Mouse (Mus musculus) brain, embryonic 14.5 days (tissue): ENCODE measurements around the gene Ipo13. TPM values are rescaled to one million over a fixed set of nuclear protein-coding genes. Genes with fewer than 3 reads are reported as not detected.
A peak's percentile ranks its signal among the peaks of the same experiment; 100 is the strongest.

ENCODE experiments used
- DNase-seq: peaks from one replicate; pipeline ENCODE4 v3.0.0-alpha.2; 2011; ENCODE audit warnings: low read depth
- CTCF ChIP-seq: fragments of 200-500 bp; IDR thresholded peaks from 2 replicates; pipeline ENCODE4 v1.5.1; 2012; ENCODE audit warnings: inconsistent platforms, mild to moderate bottlenecking, moderate library complexity, borderline replicate concordance; ENCODE audit not compliant: insufficient read depth, insufficient read length; ENCODE audit errors: extremely low read depth
- POLR2A ChIP-seq: fragments of 200-500 bp; IDR thresholded peaks from 2 replicates; pipeline ENCODE4 v1.6.1; 2012; ENCODE audit warnings: mild to moderate bottlenecking, inconsistent platforms, borderline replicate concordance; ENCODE audit not compliant: poor library complexity, insufficient read depth, insufficient read length, severe bottlenecking; ENCODE audit errors: extremely low read depth
- polyA plus RNA-seq: library from polyadenylated mRNA; depleted of rRNA; stranded (reverse); fragments of >200 nt; gene quantifications from 2 replicates; pipeline ENCODE4 v1.2.3, GENCODE M21; 2012

Gene Ipo13
- polyA plus RNA-seq, 1 experiment: 116 TPM

DNA sequence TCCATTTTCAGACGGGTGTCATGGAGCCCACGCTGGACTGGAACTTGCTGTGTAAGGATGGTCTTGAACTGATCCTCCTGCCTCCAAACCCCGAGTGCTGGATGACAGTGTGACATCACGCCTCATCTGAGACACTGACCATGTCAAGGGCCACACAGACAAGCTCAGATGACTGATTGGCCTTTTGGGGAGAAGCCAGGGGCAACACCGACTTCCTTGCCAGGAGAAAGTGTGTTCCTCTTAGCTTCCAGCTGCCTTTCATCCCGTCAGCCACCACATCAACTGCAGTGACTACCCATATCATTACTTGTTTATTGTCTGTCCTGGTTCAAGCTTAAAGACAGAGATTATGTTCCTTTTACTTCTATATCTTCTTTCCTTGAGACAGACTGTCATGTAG is 10.1 kb upstream of the Ipo13 start:
- TF ChIP-seq CTCF: no peak
- no peak for TF ChIP-seq POLR2A
- DNase-seq: no peak

DNA sequence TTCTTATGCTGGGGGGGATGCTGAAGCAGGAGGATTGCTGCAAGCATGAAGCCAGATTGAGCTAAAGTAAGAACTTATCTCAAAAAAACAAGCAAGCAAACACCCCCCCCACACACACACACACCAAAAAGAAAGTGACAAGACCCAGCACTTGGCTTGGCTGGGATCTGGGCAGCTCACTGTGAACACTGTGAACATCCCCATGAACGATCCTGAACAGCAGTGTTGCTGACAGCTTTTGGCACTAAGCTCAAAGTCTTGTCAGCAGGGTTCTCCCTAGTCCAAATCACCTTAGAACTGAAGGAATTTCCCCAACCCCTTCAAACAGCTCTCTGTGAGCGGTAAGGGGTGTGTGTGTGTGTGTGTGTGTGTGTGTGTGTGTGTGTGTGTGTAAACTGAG is 8.7 kb upstream of the Ipo13 start:
- TF ChIP-seq CTCF (no peak), POLR2A (no peak)
- DNase-seq: no peak

DNA sequence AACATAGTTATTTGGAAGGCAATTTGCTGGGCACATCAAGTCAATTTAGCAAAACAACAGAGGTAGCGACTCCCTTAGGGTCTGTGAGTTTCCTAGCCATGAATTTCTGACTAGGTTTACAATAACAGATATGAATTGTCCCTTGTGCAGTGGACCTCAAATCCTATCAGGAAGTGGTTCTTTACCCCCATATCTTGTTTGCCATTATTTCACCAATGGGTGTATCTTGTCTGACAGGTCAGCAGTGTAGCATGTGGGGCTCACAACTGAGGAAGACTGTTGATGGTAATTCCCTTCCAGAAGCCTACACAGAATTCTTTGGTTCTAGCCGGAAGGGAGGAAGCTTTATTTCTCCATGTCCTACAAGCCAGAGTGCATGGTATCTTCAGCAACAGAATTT is 6.6 kb upstream of the Ipo13 start:
- no peak for DNase-seq
- no peak for TF ChIP-seq CTCF
- TF ChIP-seq POLR2A: no peak

DNA sequence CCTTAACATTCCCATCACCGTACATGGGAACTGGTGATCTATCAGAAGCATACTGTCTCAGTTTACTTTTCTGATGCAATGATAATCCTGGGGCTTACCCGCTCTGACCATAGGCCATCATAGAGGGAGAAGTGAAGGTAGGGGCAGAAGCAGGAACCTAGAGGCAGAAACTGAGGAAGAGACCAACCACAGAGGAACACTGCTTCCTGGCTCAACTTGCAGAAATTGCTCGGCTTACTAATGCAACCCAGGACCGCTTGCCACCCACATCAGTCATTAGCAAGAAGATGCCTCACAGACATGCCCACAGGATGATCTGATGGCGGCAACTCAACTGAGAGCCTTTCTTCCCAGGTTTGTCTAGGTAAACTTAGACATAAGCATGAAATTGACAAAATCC is 4.0 kb upstream of the Ipo13 start:
- no peak for DNase-seq
- no peak for TF ChIP-seq CTCF
- no peak for TF ChIP-seq POLR2A

DNA sequence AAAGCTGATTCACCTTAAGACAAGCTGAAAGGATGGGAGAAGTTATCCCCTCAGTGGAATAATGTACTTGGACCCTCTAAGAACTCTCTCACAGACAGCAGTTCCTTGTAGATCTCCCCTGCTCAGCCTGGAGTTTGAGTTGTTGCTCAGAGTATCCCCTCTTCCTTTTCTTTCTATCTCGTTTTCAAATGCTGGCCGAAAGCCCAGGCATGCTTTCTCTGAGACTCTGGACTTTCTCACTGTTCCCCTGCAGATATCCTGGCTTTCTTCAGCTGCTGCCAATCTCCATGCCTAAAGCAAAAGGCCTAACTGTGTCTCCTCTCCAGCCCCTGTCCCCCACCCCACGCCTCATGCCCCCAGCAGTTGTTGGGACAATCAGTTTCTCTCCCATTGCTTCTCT is 3.5 kb upstream of the Ipo13 start:
- no peak for DNase-seq
- TF ChIP-seq CTCF (no peak), POLR2A (no peak)

DNA sequence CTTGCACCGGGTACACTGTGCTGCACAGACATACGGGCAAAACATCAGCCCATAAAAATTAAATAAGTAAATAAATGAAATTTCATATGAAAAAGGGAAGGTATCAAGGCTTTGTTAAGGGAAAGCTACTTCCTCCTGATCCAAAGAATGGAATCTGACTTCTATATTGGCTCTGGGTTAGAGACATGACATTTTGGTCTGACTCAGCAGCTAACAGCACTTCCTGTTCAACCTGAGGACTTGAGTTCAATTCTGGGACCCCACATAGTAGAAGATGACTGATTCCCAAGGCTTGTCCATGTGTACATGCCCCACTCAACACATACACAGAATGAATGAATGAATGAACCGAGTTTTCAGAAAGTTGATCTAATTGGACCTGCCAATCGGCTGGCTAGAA is 3.0 kb upstream of the Ipo13 start:
- no peak for TF ChIP-seq POLR2A
- TF ChIP-seq CTCF: no peak
- DNase-seq: no peak

DNA sequence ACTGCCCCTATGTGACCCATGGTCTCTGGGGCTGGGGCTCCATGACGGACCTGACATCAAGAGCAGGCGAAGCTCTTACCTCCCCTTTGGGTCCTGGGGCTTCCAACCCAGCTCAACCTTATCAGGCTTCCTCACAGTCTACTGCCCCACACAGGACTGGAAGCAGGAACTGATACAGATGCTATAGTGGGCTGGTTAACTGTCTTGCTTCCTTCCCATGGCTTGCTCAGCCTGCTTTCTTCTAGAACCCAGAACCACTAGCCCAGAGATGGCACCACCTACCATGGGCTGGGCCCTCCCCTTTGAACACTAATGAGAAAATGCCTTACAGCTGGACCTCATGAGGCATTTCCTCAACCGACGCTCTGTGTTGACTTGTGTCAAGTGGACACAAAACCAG is 2.6 kb upstream of the Ipo13 start:
- TF ChIP-seq CTCF (no peak), POLR2A (no peak)

DNA sequence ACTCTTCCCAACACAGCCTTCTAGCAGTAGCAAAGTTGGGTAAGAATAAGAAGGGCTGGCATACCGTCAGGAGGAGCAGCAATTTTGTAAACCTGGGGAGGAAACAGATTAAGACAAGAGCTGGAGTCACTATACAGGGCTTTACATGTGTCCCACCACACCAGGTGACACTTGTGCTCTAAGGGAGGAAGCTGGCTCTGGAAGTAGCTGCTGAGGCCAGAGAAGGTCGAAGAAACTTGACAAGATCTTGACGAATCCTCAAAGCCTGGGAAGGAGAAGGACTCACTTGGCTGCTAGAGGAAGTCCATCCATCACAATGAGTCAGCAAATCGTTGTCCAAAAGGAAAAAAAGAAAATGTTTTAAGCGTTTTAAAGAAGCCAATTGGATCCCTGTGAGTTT is 1.6 kb upstream of the Ipo13 start:
- DNase-seq: no peak
- TF ChIP-seq CTCF (no peak), POLR2A (no peak)

More for the DNA sequence above, 2.6 kb upstream of the Ipo13 start:
- no peak for DNase-seq

DNA sequence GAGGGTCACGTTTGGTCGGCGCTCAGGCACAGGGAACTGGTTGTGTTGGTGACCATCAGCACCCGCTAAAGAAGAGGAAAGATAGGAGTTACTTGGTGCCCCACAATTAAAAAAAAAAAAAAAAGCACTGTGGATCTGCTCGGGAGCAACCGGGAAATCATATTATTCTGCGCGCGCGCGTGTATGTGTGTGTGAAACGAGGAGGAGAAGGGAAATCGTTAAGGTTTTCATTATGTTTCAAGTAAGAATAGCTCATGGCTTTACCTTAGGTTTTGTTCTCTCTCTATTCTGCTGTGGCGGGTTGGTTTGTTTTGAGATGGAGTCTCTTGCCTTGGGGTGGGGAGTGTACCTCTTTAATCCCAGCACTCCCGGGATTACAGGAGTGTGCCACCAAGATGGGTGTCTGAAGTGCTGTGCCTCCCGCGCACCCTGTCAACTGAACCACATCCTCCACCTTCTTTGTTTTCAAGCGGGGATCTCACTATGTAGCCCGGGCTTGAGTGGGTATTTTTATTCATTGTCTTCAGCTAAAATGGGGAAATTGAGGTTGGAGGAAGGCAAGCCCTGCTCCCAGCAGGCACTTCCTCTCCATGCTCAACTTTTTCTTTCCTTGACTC is 798 bp upstream of the Ipo13 start:
- no peak for DNase-seq
- no peak for TF ChIP-seq POLR2A

DNA sequence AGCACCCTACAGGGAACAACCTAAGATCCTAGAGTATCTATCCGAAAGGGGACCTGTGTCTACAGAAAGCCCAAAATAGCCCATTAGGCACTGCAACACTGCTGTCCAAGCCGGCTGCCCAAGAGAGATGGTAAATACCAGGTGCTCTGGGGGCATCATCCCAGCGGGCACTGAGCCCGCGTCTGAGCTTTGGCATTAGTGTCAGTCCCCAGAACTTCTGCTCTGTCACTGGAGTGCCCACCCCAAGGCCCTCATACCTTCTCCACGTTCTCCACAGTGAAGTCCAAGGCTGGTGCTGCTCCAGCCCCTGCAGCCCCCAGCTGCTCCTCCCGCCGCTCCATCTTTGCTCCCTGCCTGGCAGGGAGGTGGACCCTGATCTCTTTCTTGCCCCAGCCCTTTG is 768 bp downstream of the Ipo13 start:
- TF ChIP-seq POLR2A (no peak), CTCF (no peak)
- no peak for DNase-seq

DNA sequence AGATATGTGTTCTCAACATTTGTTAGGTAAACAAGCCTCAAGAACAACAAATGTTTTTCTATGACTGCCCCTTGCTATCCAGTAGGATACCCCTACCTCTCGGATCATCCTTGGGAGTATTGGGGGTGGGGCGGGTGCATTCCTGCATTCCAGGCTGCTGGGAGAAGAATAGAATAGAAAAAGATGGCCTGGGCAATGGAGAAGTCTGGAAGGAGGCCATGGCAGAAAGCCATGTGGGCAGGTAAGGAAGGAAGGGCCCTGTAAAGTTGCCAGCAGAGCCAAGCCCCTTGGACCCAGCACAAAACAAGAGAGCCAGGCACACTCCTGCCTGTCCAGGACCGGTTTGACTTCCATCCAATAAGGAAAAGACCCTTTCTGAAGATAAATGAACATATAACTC is 1.4 kb downstream of the Ipo13 start:
- DNase-seq: peak; percentile 40
- TF ChIP-seq CTCF: no peak
- no peak for TF ChIP-seq POLR2A

DNA sequence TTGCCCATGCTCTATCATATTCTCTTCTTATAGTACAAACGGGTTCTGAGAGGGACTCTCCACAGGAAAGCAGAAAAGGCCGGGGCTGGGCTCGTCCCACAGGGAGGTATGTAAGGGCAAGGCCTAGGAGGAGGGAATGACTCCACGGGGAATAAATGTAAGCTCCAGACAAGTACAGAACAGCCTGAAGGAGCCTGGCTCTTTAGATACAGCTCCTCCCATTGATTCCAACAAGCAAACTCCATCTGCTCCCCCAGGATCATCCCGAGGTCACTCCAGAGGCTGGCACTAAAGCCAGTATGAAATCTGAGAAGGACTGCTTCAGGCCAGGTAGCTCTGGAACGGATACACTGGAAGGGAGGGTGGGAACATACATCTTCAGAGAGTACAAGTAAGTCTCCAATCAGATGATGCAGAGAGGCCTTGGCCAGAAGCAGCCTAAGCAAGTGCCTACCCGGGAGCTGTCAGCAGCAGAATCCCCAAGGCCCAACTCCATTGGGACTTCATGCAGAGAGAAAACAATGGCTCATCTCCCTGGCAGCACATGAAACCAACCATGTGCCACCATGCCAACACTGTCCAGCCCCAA is 2.0 kb downstream of the Ipo13 start:
- no peak for DNase-seq
- TF ChIP-seq POLR2A: no peak
- no peak for TF ChIP-seq CTCF

DNA sequence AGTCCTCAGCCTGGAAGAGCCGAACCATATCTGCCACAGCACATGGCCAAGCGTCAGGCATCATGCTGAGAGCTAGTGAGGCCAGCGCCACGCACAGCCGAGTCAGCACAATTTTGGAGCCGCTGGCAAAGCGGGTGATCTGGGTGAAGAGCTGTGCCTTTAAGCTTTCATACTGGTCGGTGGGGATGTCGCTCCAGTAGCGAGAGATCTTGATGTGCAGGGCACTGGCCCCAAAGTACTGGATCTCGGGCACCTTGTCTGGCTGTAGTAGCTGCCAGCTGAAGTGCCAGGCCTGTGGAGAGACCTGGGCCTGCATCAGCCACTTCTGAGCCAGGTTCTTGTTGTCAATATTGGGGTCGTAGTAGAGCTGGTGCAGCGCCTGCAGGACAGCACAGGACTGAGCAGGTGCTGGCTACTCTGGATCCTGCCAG is 2.7 kb downstream of the Ipo13 start:
- TF ChIP-seq POLR2A: no peak
- no peak for TF ChIP-seq CTCF
- no peak for DNase-seq
